Mouse (Mus musculus) cerebellum, adult 2 months (tissue): Measurements from ENCODE around the gene Nat8f1.
"Not testable (repeated sequence)": the region's sequence is repeated elsewhere in the genome, so short reads cannot be mapped to it uniquely, and the experiment has no call there.

Experiments
- CTCF ChIP-seq: fragments of 200-500 bp; IDR thresholded peaks from 2 replicates; pipeline ENCODE4 v1.5.1; 2011; ENCODE audit warnings: low read depth, mild to moderate bottlenecking, control low read depth, low read length, moderate library complexity, borderline replicate concordance; ENCODE audit not compliant: insufficient read depth
- POLR2A ChIP-seq: fragments of 200-500 bp; IDR thresholded peaks from 2 replicates; pipeline ENCODE4 v1.6.1; 2011; ENCODE audit warnings: low read length, control low read depth, borderline replicate concordance; ENCODE audit not compliant: insufficient read depth

DNA sequence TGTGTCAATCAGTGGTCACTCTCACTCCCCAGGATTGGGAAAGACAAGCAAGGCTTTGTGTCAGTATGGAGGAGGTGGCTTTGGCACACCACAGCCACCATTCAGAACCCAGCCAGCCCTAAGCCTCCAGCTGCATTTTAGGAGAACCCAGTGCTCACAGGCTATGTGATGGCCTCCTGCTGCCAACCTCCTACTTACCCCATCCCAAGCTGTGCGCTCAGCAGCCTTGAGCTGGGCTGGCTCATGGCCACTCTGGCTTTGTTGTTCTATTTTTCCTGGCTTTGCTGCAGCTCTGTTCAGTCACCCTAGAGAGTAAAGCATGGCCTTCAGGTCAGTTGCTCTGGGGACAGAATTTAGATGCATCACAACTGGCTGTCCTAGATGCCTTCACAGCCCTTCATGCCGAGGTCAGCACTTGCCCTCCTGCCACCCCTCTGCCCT is 8.6 kb downstream of the Nat8f1 start:
- TF ChIP-seq CTCF, POLR2A: not testable (repeated sequence)
